Mouse (Mus musculus) thymus, adult 2 months (tissue): ENCODE results near the gene Aarsd1.

Source experiments
- CTCF ChIP-seq: fragments of 200-500 bp; IDR thresholded peaks from 2 replicates; pipeline ENCODE4 v1.5.1; 2012; ENCODE audit warnings: mild to moderate bottlenecking, control low read depth, low read length, moderate library complexity, borderline replicate concordance; ENCODE audit not compliant: control insufficient read depth, poor library complexity, insufficient read depth; ENCODE audit errors: extremely low read depth
- POLR2A ChIP-seq: fragments of 200-500 bp; IDR thresholded peaks from 2 replicates; pipeline ENCODE4 v1.6.1; 2012; ENCODE audit warnings: mild to moderate bottlenecking, low read length, control low read depth, moderate library complexity; ENCODE audit not compliant: control insufficient read depth, poor library complexity, insufficient read depth; ENCODE audit errors: extremely low read depth

- TF ChIP-seq POLR2A (no peak), CTCF (no peak)
Observed at GRCm38 (mm10) chr11:101418991-101419390, 1.6 kb upstream of the Aarsd1 start.
